Mouse (Mus musculus): Measurements from ENCODE around the gene Fgf9.
A peak's percentile ranks its signal among the peaks of the same experiment; 100 is the strongest.

Fgf9 gene

GRCm38 (mm10) chr14:58070481-58071119 is at the start of gene Fgf9:
TSS of gene Fgf9 (plus strand) at chr14:58070547.
- DNase-seq: no peak

- peak; percentile 56 for DNase-seq
Observed at GRCm38 (mm10) chr14:58034567-58034966, 35.8 kb upstream of the Fgf9 start.

GRCm38 (mm10) chr14:58036174-58036573 is 34.2 kb upstream of the Fgf9 start:
- no peak for DNase-seq

GRCm38 (mm10) chr14:58046639-58047284 is 23.6 kb upstream of the Fgf9 start:
- DNase-seq: no peak

GRCm38 (mm10) chr14:58050691-58051090 is 19.7 kb upstream of the Fgf9 start:
- no peak for DNase-seq

- no peak for DNase-seq
Observed at GRCm38 (mm10) chr14:58067586-58067985, 2.8 kb upstream of the Fgf9 start.

GRCm38 (mm10) chr14:58068641-58069040 is 1.7 kb upstream of the Fgf9 start:
- DNase-seq: no peak

- DNase-seq: no peak
Observed at GRCm38 (mm10) chr14:58069927-58070326, 420 bp upstream of the Fgf9 start.

- DNase-seq: peak; percentile 42
Observed at GRCm38 (mm10) chr14:58071120-58071641, 834 bp downstream of the Fgf9 start.

GRCm38 (mm10) chr14:58071830-58072770 is 1.8 kb downstream of the Fgf9 start:
- peak; percentile 87 for DNase-seq

GRCm38 (mm10) chr14:58072771-58073501 is 2.6 kb downstream of the Fgf9 start:
- peak; percentile 44 for DNase-seq

- DNase-seq: peak; percentile 47
Observed at GRCm38 (mm10) chr14:58073936-58074335, 3.6 kb downstream of the Fgf9 start.

- peak; percentile 78 for DNase-seq
Observed at GRCm38 (mm10) chr14:58074621-58075432, 4.5 kb downstream of the Fgf9 start.

- DNase-seq: peak; percentile 32
Observed at GRCm38 (mm10) chr14:58075433-58076029, 5.2 kb downstream of the Fgf9 start.

GRCm38 (mm10) chr14:58076030-58076521 is 5.7 kb downstream of the Fgf9 start:
- peak; percentile 76 for DNase-seq

- no peak for DNase-seq
Observed at GRCm38 (mm10) chr14:58076726-58077255, 6.4 kb downstream of the Fgf9 start.

- no peak for DNase-seq
Observed at GRCm38 (mm10) chr14:58079471-58079870, 9.1 kb downstream of the Fgf9 start.

- DNase-seq: no peak
Observed at GRCm38 (mm10) chr14:58081955-58082354, 11.6 kb downstream of the Fgf9 start.

GRCm38 (mm10) chr14:58084240-58084639 is 13.9 kb downstream of the Fgf9 start:
- no peak for DNase-seq

GRCm38 (mm10) chr14:58087326-58087725 is 17.0 kb downstream of the Fgf9 start:
- no peak for DNase-seq

GRCm38 (mm10) chr14:58089486-58089885 is 19.1 kb downstream of the Fgf9 start:
- no peak for DNase-seq

Data from right cerebral cortex, postnatal 25 days (tissue).